Mouse (Mus musculus) hindbrain, embryonic 16.5 days (tissue): ENCODE measurements around the gene Ern2. TPM values are rescaled to one million over a fixed set of nuclear protein-coding genes. Genes with fewer than 3 reads are reported as not detected.

Source experiments
- ATAC-seq: fragments of 200-750 bp; cut with Nextera tagmentation; 2 replicates; pipeline ENCODE4 v1.8.0; 2017; ENCODE audit warnings: moderate TSS enrichment, moderate library complexity
- H3K27ac ChIP-seq: fragments of 300-500 bp; sonication (generic); 2 replicates; pipeline ENCODE4 v1.5.1; 2014; ENCODE audit warnings: low read depth, mild to moderate bottlenecking, control low read depth, low read length, moderate library complexity
- H3K27me3 ChIP-seq: fragments of 300-500 bp; sonication (generic); replicated peaks from 2 replicates; pipeline ENCODE4 v1.6.1; 2014; ENCODE audit warnings: low read length; ENCODE audit not compliant: control insufficient read depth, insufficient read depth
- H3K36me3 ChIP-seq: fragments of 300-500 bp; sonication (generic); 2 replicates; pipeline ENCODE4 v1.6.1; 2014; ENCODE audit warnings: mild to moderate bottlenecking, low read length, moderate library complexity, mixed read lengths; ENCODE audit not compliant: control insufficient read depth, insufficient read depth
- H3K4me1 ChIP-seq: fragments of 300-500 bp; sonication (generic); 2 replicates; pipeline ENCODE4 v1.6.1; 2014; ENCODE audit warnings: low read depth, low read length; ENCODE audit not compliant: control insufficient read depth, insufficient read depth
- H3K4me2 ChIP-seq: fragments of 300-500 bp; sonication (generic); 2 replicates; pipeline ENCODE4 v1.6.1; 2014; ENCODE audit warnings: mild to moderate bottlenecking, low read length, control low read depth, moderate library complexity
- H3K4me3 ChIP-seq: fragments of 300-500 bp; sonication (generic); 2 replicates; pipeline ENCODE4 v1.5.1; 2014; ENCODE audit warnings: mild to moderate bottlenecking, low read length, control low read depth, moderate library complexity
- H3K9ac ChIP-seq: fragments of 300-500 bp; sonication (generic); 2 replicates; pipeline ENCODE4 v1.6.1; 2014; ENCODE audit warnings: low read depth, mild to moderate bottlenecking, control low read depth, low read length, moderate library complexity
- H3K9me3 ChIP-seq: fragments of 300-500 bp; sonication (generic); 2 replicates; pipeline ENCODE4 v1.6.1; 2014; ENCODE audit warnings: mild to moderate bottlenecking, low read length, moderate library complexity; ENCODE audit not compliant: control insufficient read depth
- whole genome bisulfite sequencing: fragments of 180-500 bp; shearing (Covaris S2); extraction: QIAGEN DNeasy Blood & Tissue Kit; methylation state at CpG from one replicate; pipeline ENCODE4 v1.1.7; 2014; 5-methylcytosine and 5-hydroxymethylcytosine counted together
- polyA plus RNA-seq: library from polyadenylated mRNA; unstranded; fragments of >200 nt; fragmentation: Nextera tagmentation; extraction: Ambion mirVana; gene quantifications from 2 replicates; pipeline ENCODE4 v1.2.1, GENCODE M21; 2015

Gene Ern2
- polyA plus RNA-seq, 1 experiment from 2014 or later = 1.9 TPM

DNA sequence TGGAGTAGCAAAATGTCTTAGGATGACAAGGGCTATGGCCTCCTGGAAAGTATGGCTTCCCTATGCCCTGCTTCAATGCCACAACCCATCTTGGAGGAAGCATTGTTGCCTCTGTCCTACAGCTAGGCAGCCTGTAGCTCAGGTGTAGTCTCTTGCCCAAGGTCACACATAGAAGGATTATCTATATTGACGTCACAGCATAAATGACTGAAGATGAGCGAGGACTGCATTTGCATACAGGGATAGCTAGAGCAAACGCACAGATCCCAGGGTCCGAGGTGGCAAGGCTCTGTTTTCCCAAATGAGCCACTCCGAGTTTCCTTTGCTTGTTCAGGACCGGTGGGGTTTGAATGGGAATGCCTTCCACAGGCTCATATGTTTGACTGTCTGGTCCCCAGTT lies 15.3 kb downstream of the Ern2 start:
- H3K4me2 ChIP-seq = no peak overlapping the region
- H3K4me3 ChIP-seq = no peak overlapping the region
- no peaks in the 10 kb centered on the region for H3K9me3 ChIP-seq
- H3K27ac ChIP-seq = no peak overlapping the region
- peaks cover 2% of the 10 kb centered on the region; the same call in 1 of the 2 replicates for H3K36me3 ChIP-seq
- no peaks in the 10 kb centered on the region for H3K27me3 ChIP-seq
- H3K4me1 ChIP-seq = no peaks in the 10 kb centered on the region
- no peak overlapping the region for H3K9ac ChIP-seq
- WGBS = 81% methylated on average over 6 of the region's 6 CpGs
- no peak for ATAC-seq

GRCm38 (mm10) chr7:122167203-122167602 lies 18.8 kb downstream of the Ern2 start:
- peaks cover 2% of the 10 kb centered on the region; the same call in 1 of the 2 replicates for H3K36me3 ChIP-seq
- WGBS = 89% methylated on average over 7 of the region's 7 CpGs
- H3K9me3 ChIP-seq = no peaks in the 10 kb centered on the region
- no peaks in the 10 kb centered on the region for H3K27me3 ChIP-seq
- no peak overlapping the region for H3K4me3 ChIP-seq
- H3K4me1 ChIP-seq = no peaks in the 10 kb centered on the region
- ATAC-seq = no peak
- H3K9ac ChIP-seq = no peak overlapping the region
- H3K27ac ChIP-seq = no peak overlapping the region
- no peak overlapping the region for H3K4me2 ChIP-seq

GRCm38 (mm10) chr7:122163766-122164165 lies 22.2 kb downstream of the Ern2 start:
- Histone ChIP-seq H3K4me1 (peaks cover 9% of the 10 kb centered on the region), H3K27ac (no peak overlapping the region), H3K4me2 (no peak overlapping the region), H3K9me3 (no peaks in the 10 kb centered on the region), H3K27me3 (no peaks in the 10 kb centered on the region), H3K9ac (no peak overlapping the region), H3K36me3 (no peaks in the 10 kb centered on the region; the same call in 1 of the 2 replicates), H3K4me3 (no peak overlapping the region)
- 95% methylated on average over 6 of the region's 8 CpGs for WGBS
- no peak for ATAC-seq

DNA sequence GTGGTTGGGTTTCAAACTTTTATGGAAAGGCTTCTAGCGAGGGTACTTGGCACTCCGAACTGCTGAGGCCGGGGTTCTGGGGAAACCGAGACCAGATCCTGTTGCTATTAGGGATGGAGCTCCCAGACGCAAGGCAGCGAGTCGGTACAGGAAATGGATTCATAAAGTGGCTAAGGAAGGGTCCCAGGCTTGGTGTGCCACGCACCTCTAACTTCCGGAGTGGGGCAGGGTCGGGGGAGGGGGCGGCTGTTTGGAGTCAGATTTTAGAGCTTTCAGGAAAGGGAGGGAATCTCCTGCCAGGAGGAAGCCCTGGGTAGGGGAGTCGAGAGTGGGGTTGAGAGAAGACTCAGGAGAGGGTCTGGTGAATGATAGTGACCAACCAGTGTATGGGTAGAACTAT lies 26.0 kb downstream of the Ern2 start:
- H3K4me2 ChIP-seq = peak overlapping the region; percentile 98
- H3K27ac ChIP-seq = no peak overlapping the region
- H3K4me1 ChIP-seq = peaks cover 17% of the 10 kb centered on the region
- peak overlapping the region; percentile 73 for H3K9ac ChIP-seq
- H3K4me3 ChIP-seq = peak overlapping the region; percentile 53
- ATAC-seq = no peak
- no peaks in the 10 kb centered on the region for H3K36me3 ChIP-seq
- under 1% methylated on average over 12 of the region's 12 CpGs for WGBS
- H3K27me3 ChIP-seq = no peaks in the 10 kb centered on the region
- no peaks in the 10 kb centered on the region for H3K9me3 ChIP-seq

DNA sequence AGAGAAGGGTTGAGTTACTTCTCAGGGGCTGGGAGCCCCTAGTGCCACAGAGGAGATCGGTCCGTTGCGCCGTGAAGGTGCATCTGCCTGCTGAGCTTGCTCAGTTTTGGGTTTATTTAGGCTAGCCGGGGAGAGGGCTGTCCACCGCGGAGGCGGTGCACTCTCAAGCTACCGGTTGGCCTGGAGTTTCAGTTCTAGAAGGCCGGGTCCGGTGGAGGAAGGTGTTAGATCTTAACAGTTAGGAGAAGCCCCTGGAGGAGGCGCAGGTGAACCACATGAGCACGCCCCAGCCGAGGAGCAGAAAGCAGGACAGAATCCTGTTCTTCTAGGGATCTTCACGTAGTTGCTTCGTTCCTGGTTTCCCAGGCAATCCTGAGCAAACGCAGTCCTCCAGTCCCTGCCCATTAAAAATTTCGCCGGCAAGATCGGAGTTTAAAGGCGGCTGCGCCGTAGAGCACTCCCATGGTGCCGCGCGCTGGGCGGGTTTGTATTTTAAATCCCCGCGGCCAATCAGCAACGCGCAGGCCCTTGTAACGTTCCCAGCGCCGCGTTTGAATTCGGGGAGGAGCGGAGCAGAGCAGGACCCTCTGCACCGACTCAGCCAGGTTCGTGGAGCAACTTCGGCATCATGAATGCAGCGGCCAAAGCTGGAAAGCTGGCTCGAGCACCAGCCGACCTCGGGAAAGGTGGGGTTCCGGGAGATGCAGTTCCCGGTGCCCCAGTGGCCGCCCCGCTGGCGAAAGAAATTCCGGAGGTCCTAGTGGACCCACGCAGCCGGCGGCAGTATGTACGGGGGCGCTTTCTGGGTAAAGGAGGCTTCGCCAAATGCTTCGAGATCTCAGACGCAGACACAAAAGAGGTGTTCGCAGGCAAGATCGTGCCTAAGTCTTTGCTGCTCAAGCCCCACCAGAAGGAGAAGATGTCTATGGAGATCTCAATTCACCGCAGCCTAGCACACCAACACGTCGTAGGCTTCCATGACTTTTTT lies 26.8 kb downstream of the Ern2 start, which contains the start of gene Plk1:
TSS of gene Plk1 (plus strand) at position 525 of the 988 bp plus-strand sequence.
- H3K9ac ChIP-seq = peak within 1 kb of the TSS; percentile 73
- H3K27ac ChIP-seq = peak within 1 kb of the TSS; percentile 72
- peak; percentile 96 for ATAC-seq
- peak within 1 kb of the TSS; percentile 98 for H3K4me2 ChIP-seq
- H3K4me1 ChIP-seq = peaks cover 17% of the 10 kb centered on the region
- no peaks in the 10 kb centered on the region for H3K36me3 ChIP-seq
- peak within 1 kb of the TSS; percentile 53 for H3K4me3 ChIP-seq
- under 1% methylated on average over 63 of the region's 63 CpGs for WGBS
- H3K27me3 ChIP-seq = no peaks in the 10 kb centered on the region
- no peaks in the 10 kb centered on the region for H3K9me3 ChIP-seq

GRCm38 (mm10) chr7:122158488-122158887 lies 27.5 kb downstream of the Ern2 start:
- H3K9me3 ChIP-seq = no peaks in the 10 kb centered on the region

GRCm38 (mm10) chr7:122152473-122152872 lies 33.5 kb downstream of the Ern2 start:
- H3K36me3 ChIP-seq = peaks cover 17% of the 10 kb centered on the region
- no peaks in the 10 kb centered on the region for H3K27me3 ChIP-seq
- WGBS = 92% methylated on average over 4 of the region's 4 CpGs
- H3K27ac ChIP-seq = no peak overlapping the region
- no peak overlapping the region for H3K9ac ChIP-seq
- no peak overlapping the region for H3K4me3 ChIP-seq
- no peak for ATAC-seq
- H3K4me1 ChIP-seq = no peaks in the 10 kb centered on the region
- no peak overlapping the region for H3K4me2 ChIP-seq
- no peaks in the 10 kb centered on the region for H3K9me3 ChIP-seq

More at GRCm38 (mm10) chr7:122158488-122158887, 27.5 kb downstream of the Ern2 start:
- Histone ChIP-seq H3K4me2 (peak overlapping the region; percentile 98), H3K4me1 (peaks cover 17% of the 10 kb centered on the region), H3K27me3 (no peaks in the 10 kb centered on the region), H3K27ac (peak overlapping the region; percentile 72; the same call in 1 of the 2 replicates), H3K9ac (peak overlapping the region; percentile 73), H3K4me3 (peak overlapping the region; percentile 53), H3K36me3 (no peaks in the 10 kb centered on the region)
- no peak for ATAC-seq
- WGBS = 5% methylated on average over 13 of the region's 13 CpGs

DNA sequence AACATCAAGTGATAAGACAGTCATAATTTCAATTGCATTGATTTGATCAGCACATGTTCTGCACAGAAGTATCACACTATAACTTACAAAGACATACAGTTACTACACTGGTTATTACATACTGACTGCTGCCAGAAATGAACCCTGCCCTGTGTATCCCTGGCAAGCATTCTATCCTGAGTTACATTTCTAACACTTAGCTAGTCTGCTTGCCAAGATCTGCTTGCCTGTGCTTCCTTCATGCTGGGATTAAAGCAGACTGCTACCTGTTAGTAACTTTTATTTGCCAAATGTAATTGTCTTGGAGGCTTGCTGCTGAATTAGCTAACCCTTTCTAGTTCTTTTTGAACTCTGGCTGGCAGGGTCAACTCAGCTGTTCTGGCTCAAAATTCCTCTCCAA lies 45.0 kb downstream of the Ern2 start:
- Histone ChIP-seq H3K4me3 (no peak overlapping the region), H3K27ac (no peak overlapping the region), H3K9me3 (no peaks in the 10 kb centered on the region), H3K9ac (no peak overlapping the region), H3K4me1 (no peaks in the 10 kb centered on the region), H3K36me3 (peaks cover 50% of the 10 kb centered on the region), H3K27me3 (no peaks in the 10 kb centered on the region), H3K4me2 (no peak overlapping the region)
- no peak for ATAC-seq

- Histone ChIP-seq H3K4me3 (no peak overlapping the region), H3K27ac (no peak overlapping the region), H3K27me3 (no peaks in the 10 kb centered on the region), H3K4me1 (peaks cover 7% of the 10 kb centered on the region), H3K36me3 (peaks cover 38% of the 10 kb centered on the region), H3K9ac (no peak overlapping the region), H3K4me2 (no peak overlapping the region), H3K9me3 (no peaks in the 10 kb centered on the region)
- ATAC-seq = no peak
- 91% methylated on average over 5 of the region's 5 CpGs for WGBS
Observed at GRCm38 (mm10) chr7:122138190-122138589, 47.8 kb downstream of the Ern2 start.
